Mouse (Mus musculus): Measurements from ENCODE around the gene Rock2. TPM values are rescaled to one million over a fixed set of nuclear protein-coding genes. Genes with fewer than 3 reads are reported as not detected.

Rock2 gene
- total RNA-seq, 2 experiments from 2014 or later, result 148 to 161 TPM

DNA sequence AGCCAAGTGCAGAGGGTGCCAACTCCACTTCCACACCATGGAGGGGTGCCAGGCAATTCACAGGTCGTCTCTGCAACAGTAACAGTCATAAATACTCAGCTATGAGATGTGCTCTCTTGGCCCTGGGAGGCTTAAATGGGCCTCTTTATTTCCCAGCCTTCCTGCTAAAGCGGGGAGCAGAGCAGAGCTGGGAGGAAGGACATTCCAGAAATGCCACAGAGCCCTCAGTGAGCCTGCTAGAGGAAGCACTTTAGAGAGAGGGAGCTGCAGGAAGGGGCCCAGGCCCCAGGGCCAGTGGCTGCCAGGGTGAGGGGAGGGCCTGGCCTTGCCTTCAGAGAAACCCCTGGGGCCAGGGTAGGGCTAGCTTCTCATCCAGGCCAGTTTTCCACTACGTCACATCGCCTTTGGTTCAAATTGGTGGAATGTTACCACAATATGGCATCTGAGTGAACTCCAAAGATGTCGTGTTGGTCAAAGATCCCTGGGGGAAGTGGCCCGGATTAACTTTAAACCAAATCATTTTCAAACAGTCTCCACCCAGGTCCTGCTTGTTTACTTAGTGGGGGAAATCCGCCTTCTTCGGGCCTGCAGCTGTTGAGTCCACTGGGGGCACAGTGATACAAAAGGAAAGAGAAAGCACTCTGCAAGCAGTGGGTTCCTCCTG lies 24.2 kb upstream of the Rock2 start:
- no peak for DNase-seq (ENCODE audit: low spot score in 2 of 2)

DNA sequence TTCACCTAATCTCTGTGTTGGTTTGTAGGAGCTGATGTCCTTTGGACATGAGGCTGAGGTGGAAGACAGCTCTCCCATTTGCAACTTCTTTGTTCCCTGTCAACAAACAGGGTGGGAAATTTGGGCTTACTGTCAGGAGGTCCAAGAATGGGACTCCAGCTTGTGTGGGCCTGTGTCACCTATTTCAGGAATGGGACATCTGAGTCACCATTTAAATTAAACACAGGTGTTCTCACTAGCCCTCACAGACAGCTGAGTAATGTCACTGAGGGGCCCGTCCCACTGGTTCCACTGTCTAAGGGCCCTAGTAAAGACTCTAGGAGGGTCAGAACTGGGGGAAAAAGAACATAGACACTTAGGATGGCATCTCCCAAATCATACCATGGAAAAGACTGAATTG lies 22.7 kb upstream of the Rock2 start:
- DNase-seq (ENCODE audit: low spot score in 2 of 2), result no peak

DNA sequence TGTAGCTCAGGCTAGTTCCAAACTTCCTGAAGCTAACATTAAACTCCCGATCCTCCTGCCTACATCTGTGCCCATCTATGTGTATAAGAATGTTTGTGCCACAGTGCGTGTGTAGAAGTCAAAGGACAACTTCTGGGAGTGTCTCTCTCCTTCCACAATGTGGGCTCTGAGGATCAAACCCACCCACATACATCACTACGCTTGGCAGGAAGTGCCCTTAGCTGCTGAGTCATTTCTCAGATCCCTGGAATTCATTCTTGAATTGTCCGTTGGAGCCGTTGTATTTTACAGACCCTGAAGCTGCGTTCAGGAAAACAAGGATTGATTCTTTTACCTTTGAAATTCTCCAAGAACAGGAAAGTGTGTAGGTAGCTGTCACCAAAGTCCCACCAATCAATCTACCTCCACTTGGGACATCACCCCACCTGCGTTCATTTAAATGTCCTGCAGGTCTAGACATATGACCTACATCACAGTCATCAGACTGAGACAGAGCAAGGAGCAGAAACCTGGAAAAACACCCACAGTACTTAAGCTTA lies 21.7 kb upstream of the Rock2 start:
- DNase-seq (ENCODE audit: low spot score in 2 of 2), result no peak

DNA sequence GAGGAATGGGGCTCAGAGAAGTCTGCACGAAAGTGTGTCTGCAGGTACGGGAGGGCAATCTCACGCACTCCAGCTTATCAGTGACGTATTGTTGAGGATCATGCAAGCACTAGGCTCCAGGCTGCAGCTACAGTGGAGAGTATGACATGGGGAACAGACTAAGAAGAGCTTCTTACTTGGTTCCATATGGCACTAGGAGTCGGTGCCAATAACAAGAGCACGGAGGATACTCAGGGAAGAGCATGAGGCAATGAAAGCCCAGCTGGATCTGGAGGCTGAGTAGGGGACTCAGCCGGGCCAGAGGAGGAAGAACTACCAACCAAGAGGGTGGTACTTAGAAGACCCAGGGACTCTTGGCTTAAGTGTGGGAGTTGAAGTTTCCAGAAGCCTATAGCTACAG lies 21.1 kb upstream of the Rock2 start:
- DNase-seq (ENCODE audit: low spot score in 2 of 2), result peak; percentile 50 to 51

DNA sequence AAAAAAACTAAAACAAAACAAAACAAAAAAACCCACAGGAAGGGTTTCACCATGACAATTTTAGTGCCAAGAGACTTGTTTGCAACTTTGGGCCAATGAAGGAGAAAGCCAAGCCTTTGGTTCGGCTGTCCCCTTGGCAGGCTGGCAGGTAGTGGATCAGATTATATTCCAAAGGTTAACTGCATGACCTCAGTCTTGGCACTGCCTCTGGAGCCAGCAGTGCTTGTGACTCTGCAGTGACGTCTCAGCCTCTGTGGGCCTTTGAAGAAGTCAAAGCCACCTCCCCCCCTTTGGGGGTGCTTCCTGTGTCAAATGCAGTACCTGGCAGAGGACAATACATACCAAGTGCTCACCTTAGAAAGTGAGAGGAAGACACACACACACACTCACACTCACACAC lies 20.6 kb upstream of the Rock2 start:
- no peak for DNase-seq (ENCODE audit: low spot score in 2 of 2)

DNA sequence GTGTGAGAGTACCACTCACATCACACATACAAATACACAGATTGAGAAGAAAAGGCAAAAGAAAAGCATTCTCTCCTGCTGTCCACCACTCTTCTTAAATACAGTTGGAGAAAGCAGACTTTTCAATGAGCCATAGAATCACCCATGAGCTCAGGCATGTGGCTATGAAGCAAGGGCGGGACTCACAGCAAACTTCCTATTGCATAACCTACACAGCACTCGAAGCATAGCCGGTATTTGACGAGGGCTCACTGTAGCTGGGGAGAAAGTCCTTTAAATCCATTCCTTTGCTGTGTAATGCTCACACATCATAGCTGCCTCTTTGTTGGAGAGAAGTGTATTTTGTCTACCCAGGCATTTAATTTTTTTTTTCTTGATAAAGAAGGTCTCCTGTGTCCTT lies 19.4 kb upstream of the Rock2 start:
- DNase-seq (ENCODE audit: low spot score in 2 of 2), result no peak

DNA sequence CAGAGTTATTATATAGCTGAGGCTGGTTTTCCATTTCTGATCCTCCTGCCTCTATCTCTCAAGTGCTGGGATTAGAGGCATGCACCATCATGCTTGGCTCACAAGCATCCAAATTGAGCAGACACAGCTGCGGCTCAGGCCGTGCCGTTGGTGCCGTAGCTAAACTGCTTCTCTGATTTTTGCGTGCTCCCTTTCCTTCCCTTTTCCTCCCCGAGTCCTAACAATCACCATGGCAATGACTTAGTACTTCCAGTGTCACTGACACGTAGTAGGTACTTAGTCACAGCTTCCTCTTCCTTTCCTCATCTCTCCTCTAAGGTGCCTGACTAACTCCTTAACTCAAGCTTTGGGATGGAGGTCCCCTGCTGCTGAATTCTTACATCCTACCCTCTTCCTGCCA lies 19.0 kb upstream of the Rock2 start:
- no peak for DNase-seq (ENCODE audit: low spot score in 2 of 2)

DNA sequence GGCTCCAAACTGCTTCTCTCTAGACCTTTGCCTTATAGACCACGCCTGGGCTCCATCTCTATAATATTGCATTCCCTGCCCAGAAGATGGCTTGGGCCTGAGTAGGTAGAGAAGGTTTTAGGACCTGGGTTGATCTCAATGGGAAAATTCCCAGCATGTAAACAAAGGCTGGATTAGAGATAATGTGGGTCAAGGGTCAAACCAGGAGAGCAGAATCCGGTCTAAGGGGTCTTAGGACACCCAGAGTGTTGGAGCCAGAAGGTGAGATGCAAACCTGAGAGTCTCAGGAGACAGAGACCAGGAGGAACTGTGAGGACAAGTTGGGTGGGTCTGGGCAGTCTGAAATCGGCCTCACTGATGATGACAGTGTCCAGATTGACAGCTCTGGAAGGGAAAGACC lies 18.0 kb upstream of the Rock2 start:
- DNase-seq (ENCODE audit: low spot score in 2 of 2), result no peak

DNA sequence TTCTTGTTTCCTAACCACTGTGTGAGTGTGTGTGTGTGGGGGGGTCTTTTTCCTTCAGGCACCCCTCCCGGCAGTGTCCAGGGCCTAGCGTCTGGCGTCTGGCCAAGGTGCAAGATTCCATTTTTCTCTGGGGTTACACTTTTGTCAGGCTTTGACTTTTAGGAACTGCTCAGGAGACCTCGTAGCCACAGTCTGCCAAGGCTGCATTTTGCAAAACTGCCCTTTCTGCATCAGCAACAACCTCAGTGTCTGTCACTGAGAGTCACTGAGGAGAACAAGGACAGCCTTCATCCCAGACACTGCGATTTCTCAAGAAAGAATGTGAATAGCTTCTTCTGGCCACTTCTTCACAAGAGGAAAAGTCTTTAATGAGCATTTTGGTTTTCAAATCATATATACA lies 17.6 kb upstream of the Rock2 start:
- DNase-seq (ENCODE audit: low spot score in 2 of 2), result no peak

DNA sequence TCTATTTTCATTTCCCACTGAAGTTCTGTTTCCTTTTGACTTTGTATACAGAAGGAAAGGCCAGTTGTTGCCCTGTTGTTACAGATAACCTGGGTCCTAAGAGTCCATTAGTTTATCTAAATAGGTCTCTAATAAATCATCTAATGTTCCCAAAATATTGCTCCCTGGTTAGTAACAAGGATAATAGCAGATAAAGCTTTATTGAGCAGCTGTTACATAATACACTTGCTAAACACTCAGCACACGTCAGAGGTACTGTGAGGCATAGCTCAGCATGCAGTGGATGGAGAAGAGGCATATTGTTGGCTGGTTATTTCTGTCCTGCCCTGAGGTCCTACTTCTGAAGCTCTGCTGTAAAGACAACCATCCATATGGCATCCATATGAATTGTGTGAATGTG lies 17.0 kb upstream of the Rock2 start:
- DNase-seq (ENCODE audit: low spot score in 2 of 2), result no peak

DNA sequence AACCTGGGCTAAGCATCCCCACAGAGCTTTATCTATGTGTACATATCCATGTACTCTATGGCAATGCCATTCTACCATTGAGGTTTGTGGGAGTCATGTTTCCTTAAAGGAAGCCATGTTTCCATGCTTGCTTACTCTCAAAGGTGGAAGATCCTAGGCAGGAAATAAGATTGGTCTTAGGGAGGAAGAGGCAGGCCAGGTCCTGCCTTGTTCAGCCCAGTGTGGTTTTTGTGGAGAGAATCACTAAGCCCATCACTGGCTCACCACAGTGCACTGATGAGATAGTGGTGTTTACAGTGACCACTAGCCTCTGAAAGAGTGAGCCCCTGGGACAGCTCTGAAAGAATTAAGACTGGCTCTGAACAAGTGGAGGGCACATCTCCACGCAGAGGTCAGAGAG lies 15.3 kb upstream of the Rock2 start:
- DNase-seq (ENCODE audit: low spot score in 2 of 2), result no peak

DNA sequence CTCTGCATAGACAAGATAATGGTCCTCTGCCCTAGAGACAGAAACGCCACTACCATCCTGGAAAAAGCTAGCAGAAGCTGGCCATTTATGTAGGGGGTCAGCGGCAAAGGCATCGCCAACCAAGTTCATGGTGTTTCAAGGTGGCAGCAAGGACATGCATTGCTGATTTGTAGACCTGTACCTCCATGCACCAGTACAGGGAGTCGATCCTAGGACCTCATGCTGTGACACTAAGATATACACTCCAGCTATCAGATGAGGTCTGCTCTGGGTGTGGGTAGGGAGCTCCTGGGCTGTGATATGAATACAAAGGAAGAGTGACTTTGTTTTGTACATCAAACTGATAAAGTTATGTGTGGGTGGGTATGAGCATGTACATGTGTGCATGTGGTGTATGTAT lies 14.6 kb upstream of the Rock2 start:
- DNase-seq (ENCODE audit: low spot score in 2 of 2), result no peak

DNA sequence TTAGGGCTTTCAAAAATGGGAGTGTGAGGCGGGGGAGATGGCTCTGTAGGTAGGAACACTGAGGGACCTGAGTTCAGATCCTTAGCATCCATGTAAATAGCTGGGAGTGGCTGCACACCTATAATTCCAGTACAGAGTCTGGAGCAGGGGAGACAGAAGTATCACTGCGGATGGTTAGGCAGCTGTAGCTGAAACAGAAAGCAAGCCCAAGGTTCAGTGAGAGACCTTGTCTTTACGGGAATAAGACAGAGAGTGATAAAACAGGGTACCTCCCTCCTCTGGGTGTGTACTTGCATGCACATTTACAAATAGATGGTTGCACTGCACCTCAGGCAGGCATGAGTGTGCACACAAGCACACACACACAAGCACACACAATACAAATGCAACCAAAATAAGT lies 12.3 kb upstream of the Rock2 start:
- no peak for DNase-seq (ENCODE audit: low spot score in 2 of 2)

DNA sequence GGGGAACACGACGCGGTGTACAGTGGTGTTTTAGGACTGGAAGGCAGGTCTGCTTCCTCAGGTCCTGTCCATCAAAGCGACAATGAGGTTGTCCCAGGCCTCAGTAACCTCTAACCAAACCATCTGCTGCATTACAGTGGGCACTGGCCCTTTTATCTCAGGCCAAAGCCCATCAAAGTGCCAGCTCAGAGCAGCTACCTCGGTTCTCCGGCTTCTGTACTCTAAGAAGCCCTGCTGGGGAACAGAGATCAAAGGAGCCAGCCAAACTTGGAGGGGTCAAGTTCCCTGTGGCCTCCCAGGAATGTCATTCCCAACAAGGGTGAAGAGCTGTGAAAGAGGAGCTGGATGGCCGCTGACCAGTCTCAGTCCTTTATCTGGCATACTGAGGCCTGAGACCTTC lies 11.6 kb upstream of the Rock2 start:
- no peak for DNase-seq (ENCODE audit: low spot score in 2 of 2)

DNA sequence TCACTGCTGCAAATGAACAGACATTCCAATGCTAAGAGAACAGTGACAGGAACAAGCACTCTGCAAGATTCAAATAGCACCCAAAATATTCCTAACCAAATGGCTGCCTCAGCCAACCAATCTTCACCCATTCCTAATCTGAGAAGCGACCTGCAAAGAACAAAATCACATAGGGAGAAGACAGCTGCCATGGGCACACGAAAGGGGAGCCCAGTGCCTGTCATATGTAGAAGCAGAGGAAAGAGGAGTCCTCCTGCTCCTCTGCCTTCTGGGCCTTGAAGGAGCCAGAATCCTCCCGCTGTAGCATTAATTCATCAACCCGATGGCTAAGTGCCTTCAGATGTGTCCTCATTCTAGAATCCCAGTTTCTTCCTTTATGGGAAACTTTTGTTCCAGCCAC lies 10.2 kb upstream of the Rock2 start:
- DNase-seq (ENCODE audit: low spot score in 2 of 2), result no peak

DNA sequence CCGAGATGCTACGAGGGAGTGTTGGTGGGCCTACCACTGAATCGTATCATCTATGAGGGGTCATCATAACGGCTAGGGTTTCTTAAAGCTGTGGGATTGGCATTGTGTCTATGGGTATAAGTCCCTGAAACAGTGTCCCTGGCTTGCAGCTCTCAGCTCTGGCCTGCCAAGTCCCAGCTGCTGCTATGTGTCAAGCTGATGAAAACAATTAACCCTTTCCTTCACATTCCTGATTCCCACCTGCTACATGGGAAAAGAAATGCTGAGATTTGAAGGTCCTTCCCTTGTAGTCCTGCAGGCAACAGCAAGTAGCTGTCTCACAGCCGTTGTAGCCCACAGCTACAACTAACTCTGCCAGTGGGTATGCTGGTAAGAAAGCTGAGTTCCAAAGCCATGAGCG lies 8.3 kb upstream of the Rock2 start:
- no peak for DNase-seq (ENCODE audit: low spot score in 2 of 2)

DNA sequence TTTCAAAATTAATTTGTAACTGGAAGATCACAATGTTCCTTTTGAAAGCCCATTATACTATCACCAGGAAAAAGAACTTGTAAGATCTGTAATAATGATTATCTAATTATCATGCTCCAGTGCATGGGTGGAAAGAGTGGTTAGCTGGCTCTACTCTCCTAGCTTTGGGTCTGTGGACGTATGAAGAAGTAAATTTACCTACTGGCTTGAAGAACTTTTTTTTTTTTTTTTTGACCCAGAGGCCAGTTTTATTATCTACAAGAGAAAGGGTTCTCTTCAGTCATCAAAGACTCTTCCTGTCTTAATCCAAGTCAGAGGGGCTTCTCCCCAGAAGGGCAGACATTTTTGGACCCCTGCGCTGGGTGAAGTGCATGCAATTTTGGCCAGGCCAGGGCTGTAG lies 1.7 kb upstream of the Rock2 start:
- DNase-seq (ENCODE audit: low spot score in 2 of 2), result no peak

DNA sequence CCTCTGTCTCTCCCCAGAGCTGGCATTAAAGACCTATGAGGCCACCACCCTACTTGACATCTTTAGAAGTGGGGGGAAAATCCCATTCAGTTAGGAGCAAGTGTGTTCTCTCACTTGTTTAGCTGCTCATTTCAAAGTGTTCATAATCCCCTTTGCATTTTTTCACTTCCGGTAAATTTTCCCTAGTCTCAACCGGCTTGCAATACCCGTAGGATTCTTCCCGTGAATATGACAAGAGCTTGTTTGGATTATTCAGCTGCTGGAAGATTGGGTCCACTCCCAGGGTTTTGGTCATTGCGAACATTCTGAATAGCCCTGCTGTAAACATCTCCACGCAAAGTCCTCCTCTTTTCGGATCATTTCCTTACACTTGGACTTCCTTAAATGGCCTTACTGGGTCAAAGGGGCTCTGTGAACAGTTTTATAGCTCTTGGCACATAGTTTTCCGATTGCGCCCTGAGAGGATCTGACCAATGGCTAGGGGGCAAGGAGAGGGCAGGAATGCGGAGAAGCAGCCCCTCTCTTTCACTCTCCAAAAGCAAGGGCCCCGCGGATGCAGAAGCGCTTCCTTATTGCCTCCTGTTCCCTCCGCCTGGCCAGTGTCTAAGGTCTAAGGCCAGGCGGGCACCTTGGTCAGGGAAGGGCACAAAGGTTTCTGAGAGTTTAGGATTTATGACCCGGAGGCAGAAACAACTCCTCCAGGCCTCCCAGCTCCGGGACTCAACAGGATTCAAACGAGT lies 869 bp upstream of the Rock2 start:
- no peak for DNase-seq (ENCODE audit: low spot score in 2 of 2)

DNA sequence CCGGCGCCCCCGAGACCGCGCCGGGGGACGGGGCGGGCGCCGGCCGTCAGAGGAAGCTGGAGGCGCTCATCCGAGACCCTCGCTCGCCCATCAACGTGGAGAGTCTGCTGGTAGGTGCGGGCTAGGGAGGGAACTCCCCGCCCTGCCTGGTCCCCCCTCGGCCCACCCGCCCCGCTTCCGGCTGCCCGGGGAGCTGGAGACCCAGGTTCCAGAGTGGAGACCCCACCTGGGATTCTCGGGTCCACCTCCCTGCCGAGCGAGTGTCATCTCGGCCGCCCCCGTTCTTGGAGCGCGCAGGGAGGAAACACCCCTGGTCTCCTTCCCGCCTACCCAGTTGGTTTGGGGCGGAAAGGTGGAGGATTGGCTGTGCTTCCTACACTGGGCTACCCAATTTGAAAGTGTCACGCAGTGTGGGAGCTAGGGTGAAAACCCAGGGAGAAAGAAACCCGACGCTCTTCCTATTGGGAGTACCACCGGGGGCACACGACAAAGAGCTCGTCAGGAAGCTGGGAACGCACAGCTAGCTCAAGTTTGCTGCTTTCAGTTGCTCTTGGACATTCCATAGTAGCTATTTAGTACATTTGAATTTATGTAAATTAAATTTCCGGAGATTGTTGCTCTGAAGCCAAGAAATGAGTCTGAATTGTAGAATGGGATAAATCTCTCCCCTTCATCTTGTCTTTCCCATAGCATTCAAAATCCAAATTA lies 680 bp downstream of the Rock2 start:
- DNase-seq (ENCODE audit: low spot score in 2 of 2), result peak in 1 of 2 experiments; percentile 51

DNA sequence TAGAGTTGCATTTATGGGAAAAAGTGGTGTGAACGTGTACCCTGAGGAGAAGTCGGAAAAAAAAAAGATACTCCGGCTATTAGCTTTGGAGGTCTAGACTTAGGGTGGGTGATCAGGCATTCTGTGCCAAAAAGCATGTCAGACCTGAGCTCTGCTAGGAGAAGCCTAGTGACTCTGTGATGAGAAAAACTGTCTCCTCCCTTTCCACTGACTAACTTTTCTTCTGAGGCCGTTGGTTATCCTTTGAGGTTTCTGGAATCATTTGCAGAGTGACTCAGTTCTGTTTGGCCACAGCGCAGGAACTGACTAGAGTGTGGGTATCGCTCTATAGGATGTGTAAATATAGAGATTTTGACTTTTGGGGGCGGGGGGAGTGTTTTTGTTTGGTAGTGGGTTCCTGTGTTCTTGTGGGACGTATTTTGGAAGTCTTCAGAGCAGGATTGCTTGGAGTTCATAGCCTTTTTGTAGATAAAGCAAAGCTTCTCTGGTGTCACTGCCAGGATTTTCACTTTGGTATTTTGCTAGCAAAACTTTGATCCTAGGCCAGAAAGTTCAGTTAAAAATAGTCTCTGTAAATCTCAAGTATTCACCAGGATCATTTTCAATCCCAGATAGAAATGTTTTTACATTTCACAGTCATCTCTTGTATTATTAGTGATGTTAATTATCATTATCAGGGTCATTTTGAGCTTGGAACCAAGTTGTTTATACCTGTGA lies 1.5 kb downstream of the Rock2 start:
- DNase-seq (ENCODE audit: low spot score in 2 of 2), result no peak

DNA sequence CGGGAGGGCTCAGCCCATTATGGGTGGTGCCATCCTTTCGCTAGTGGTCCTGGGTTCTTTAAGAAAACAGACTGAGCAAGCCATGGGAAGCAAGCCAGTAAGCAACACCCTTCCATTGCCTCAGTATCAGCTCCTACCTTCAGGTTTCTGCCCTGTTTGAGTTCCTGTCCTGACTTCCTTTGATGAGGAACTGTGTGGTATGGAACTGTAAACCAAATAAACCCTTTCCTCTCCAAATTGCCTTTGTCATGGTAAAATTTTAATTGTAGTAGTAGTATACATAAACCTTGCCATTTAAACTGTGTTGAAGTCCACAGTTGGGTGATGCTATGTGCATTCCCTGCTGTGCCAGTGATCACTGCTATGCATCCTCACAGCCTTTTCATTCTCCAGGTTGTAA lies 2.5 kb downstream of the Rock2 start:
- DNase-seq (ENCODE audit: low spot score in 2 of 2), result no peak

DNA sequence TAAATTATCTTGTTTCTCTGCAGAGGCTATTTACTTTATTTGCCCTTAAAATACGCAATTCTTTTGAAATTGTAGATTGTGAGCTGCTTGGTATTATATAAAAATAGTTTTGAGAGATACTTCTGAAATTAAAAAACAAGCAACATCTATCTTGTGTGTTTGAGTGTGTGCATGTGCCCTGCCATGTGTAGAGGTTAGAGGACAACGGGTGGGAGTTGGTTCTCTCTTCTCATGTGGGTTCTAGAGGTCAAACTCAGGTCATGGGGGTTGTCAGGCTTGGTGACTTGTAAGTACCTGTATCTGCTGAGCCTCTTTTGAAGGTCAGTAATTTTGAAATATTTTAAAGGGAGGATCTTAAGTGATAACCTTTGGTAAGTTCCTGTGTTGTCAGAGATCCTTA lies 3.5 kb downstream of the Rock2 start:
- no peak for DNase-seq (ENCODE audit: low spot score in 2 of 2)
